Mouse (Mus musculus): ENCODE measurements around the gene Kif17. TPM values are rescaled to one million over a fixed set of nuclear protein-coding genes. Genes with fewer than 3 reads are reported as not detected.

The Kif17 gene
- polyA plus RNA-seq, 1 experiment: 224 TPM

GRCm38 (mm10) chr4:138216891-138217392 lies 33.3 kb upstream of the Kif17 start:
- peaks cover 12% of the 10 kb centered on the region for H3K4me1 ChIP-seq (ENCODE audit: control insufficient read depth, insufficient read depth, low read length)
- TF ChIP-seq CTCF (IDR thresholded peaks at IDR 0.05; ENCODE audit: control insufficient read depth, insufficient read depth, insufficient replicate concordance, low read depth, low read length) (no peak), POLR2A (IDR thresholded peaks at IDR 0.05; ENCODE audit: control insufficient read depth, low read depth, low read length) (peak; percentile 59; the same call in 1 of the 2 replicates)
- peak overlapping the region; percentile 90 for H3K4me3 ChIP-seq (ENCODE audit: control insufficient read depth, low read depth, low read length)
- H3K36me3 ChIP-seq (ENCODE audit: control insufficient read depth, insufficient read depth, low read length): no peaks in the 10 kb centered on the region
- H3K27ac ChIP-seq (ENCODE audit: control insufficient read depth, insufficient read depth, low read depth, low read length): peak overlapping the region; percentile 97
- no peaks in the 10 kb centered on the region for H3K27me3 ChIP-seq (ENCODE audit: control insufficient read depth, insufficient read depth, low read length)

- H3K4me1 ChIP-seq (ENCODE audit: control insufficient read depth, insufficient read depth, low read length): peaks cover 12% of the 10 kb centered on the region
- peak overlapping the region; percentile 86 for H3K27ac ChIP-seq (ENCODE audit: control insufficient read depth, insufficient read depth, low read depth, low read length)
- H3K27me3 ChIP-seq (ENCODE audit: control insufficient read depth, insufficient read depth, low read length): no peaks in the 10 kb centered on the region
- no peaks in the 10 kb centered on the region for H3K36me3 ChIP-seq (ENCODE audit: control insufficient read depth, insufficient read depth, low read length)
- H3K4me3 ChIP-seq (ENCODE audit: control insufficient read depth, low read depth, low read length): peak overlapping the region; percentile 90
- no peak for TF ChIP-seq POLR2A (IDR thresholded peaks at IDR 0.05; ENCODE audit: control insufficient read depth, low read depth, low read length)
- no peak for TF ChIP-seq CTCF (IDR thresholded peaks at IDR 0.05; ENCODE audit: control insufficient read depth, insufficient read depth, insufficient replicate concordance, low read depth, low read length)
Measured at GRCm38 (mm10) chr4:138217441-138217840, 32.8 kb upstream of the Kif17 start.

- TF ChIP-seq POLR2A (IDR thresholded peaks at IDR 0.05; ENCODE audit: control insufficient read depth, low read depth, low read length) (no peak), CTCF (IDR thresholded peaks at IDR 0.05; ENCODE audit: control insufficient read depth, insufficient read depth, insufficient replicate concordance, low read depth, low read length) (no peak)
- no peaks in the 10 kb centered on the region for H3K27me3 ChIP-seq (ENCODE audit: control insufficient read depth, insufficient read depth, low read length)
- H3K36me3 ChIP-seq (ENCODE audit: control insufficient read depth, insufficient read depth, low read length): peaks cover 1% of the 10 kb centered on the region; the same call in 1 of the 2 replicates
- H3K4me1 ChIP-seq (ENCODE audit: control insufficient read depth, insufficient read depth, low read length): peaks cover 12% of the 10 kb centered on the region
- peak overlapping the region; percentile 68 for H3K4me3 ChIP-seq (ENCODE audit: control insufficient read depth, low read depth, low read length)
- 0 out of 2 replicates have a peak overlapping the region, but pooled peaks have one; percentile 28 for H3K27ac ChIP-seq (ENCODE audit: control insufficient read depth, insufficient read depth, low read depth, low read length)
Measured at GRCm38 (mm10) chr4:138217951-138218685, 32.1 kb upstream of the Kif17 start.

- TF ChIP-seq POLR2A (IDR thresholded peaks at IDR 0.05; ENCODE audit: control insufficient read depth, low read depth, low read length): no peak
- no peak for TF ChIP-seq CTCF (IDR thresholded peaks at IDR 0.05; ENCODE audit: control insufficient read depth, insufficient read depth, insufficient replicate concordance, low read depth, low read length)
- peaks cover 12% of the 10 kb centered on the region for H3K4me1 ChIP-seq (ENCODE audit: control insufficient read depth, insufficient read depth, low read length)
- H3K36me3 ChIP-seq (ENCODE audit: control insufficient read depth, insufficient read depth, low read length): peaks cover 4% of the 10 kb centered on the region
- H3K4me3 ChIP-seq (ENCODE audit: control insufficient read depth, low read depth, low read length): no peak overlapping the region
- no peaks in the 10 kb centered on the region for H3K27me3 ChIP-seq (ENCODE audit: control insufficient read depth, insufficient read depth, low read length)
- no peak overlapping the region for H3K27ac ChIP-seq (ENCODE audit: control insufficient read depth, insufficient read depth, low read depth, low read length)
Measured at GRCm38 (mm10) chr4:138219331-138219730, 30.9 kb upstream of the Kif17 start.

GRCm38 (mm10) chr4:138220761-138221160 lies 29.5 kb upstream of the Kif17 start:
- H3K36me3 ChIP-seq (ENCODE audit: control insufficient read depth, insufficient read depth, low read length): peaks cover 4% of the 10 kb centered on the region
- no peak overlapping the region for H3K4me3 ChIP-seq (ENCODE audit: control insufficient read depth, low read depth, low read length)
- no peaks in the 10 kb centered on the region for H3K27me3 ChIP-seq (ENCODE audit: control insufficient read depth, insufficient read depth, low read length)
- peaks cover 10% of the 10 kb centered on the region for H3K4me1 ChIP-seq (ENCODE audit: control insufficient read depth, insufficient read depth, low read length)
- no peak overlapping the region for H3K27ac ChIP-seq (ENCODE audit: control insufficient read depth, insufficient read depth, low read depth, low read length)
- TF ChIP-seq CTCF (IDR thresholded peaks at IDR 0.05; ENCODE audit: control insufficient read depth, insufficient read depth, insufficient replicate concordance, low read depth, low read length) (no peak), POLR2A (IDR thresholded peaks at IDR 0.05; ENCODE audit: control insufficient read depth, low read depth, low read length) (no peak)

DNA sequence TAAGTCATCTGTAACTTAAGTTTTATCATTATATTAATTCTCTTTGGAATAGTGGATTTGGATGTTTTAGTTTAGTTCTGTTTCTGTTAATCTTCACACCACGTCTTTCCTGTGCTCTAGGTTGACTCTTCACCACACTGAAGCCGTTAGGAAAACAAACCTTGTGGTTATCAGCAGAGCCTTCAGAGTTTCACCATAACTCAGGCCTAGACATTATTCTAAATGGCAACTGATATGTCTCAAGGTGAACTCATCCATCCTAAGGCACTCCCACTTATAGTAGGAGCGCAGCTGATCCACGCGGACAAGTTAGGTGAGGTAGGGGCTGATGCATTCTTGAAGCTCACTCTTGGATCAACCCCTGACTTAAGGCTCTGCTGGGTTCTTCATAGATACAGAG lies 28.8 kb upstream of the Kif17 start:
- H3K27me3 ChIP-seq (ENCODE audit: control insufficient read depth, insufficient read depth, low read length): no peaks in the 10 kb centered on the region
- peaks cover 4% of the 10 kb centered on the region for H3K36me3 ChIP-seq (ENCODE audit: control insufficient read depth, insufficient read depth, low read length)
- TF ChIP-seq POLR2A (IDR thresholded peaks at IDR 0.05; ENCODE audit: control insufficient read depth, low read depth, low read length): no peak
- no peak for TF ChIP-seq CTCF (IDR thresholded peaks at IDR 0.05; ENCODE audit: control insufficient read depth, insufficient read depth, insufficient replicate concordance, low read depth, low read length)
- no peak overlapping the region for H3K4me3 ChIP-seq (ENCODE audit: control insufficient read depth, low read depth, low read length)
- H3K27ac ChIP-seq (ENCODE audit: control insufficient read depth, insufficient read depth, low read depth, low read length): no peak overlapping the region
- peaks cover 5% of the 10 kb centered on the region for H3K4me1 ChIP-seq (ENCODE audit: control insufficient read depth, insufficient read depth, low read length)

DNA sequence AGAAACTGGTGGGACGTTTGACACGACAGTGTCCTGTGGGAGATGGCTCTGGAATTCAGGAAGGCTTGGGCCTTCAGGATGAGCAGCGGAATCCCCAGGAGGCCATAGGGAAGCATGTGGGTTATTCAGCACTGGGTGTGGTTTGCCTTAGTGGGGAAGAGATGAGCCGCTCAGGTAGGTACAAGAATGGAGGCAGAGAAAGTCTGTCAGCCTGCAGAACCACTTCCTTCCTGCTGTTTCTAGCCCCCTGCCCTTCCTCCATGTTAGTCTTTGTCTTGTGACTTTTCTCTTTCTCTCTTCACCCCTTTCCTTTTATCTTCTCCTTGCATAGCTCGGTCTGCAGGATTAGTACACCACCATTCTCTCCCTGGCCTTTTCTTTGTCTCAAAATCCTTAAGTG lies 27.8 kb upstream of the Kif17 start:
- no peak overlapping the region for H3K27ac ChIP-seq (ENCODE audit: control insufficient read depth, insufficient read depth, low read depth, low read length)
- H3K27me3 ChIP-seq (ENCODE audit: control insufficient read depth, insufficient read depth, low read length): no peaks in the 10 kb centered on the region
- peaks cover 5% of the 10 kb centered on the region for H3K4me1 ChIP-seq (ENCODE audit: control insufficient read depth, insufficient read depth, low read length)
- H3K36me3 ChIP-seq (ENCODE audit: control insufficient read depth, insufficient read depth, low read length): peaks cover 4% of the 10 kb centered on the region
- TF ChIP-seq POLR2A (IDR thresholded peaks at IDR 0.05; ENCODE audit: control insufficient read depth, low read depth, low read length): no peak
- no peak for TF ChIP-seq CTCF (IDR thresholded peaks at IDR 0.05; ENCODE audit: control insufficient read depth, insufficient read depth, insufficient replicate concordance, low read depth, low read length)
- no peak overlapping the region for H3K4me3 ChIP-seq (ENCODE audit: control insufficient read depth, low read depth, low read length)
